Mouse (Mus musculus) left cerebral cortex, adult 9 months (tissue): ENCODE data around the gene Calcoco2.

Experiments
- DNase-seq, 2 experiments: peaks; one replicate each; pipeline ENCODE4 v3.0.0; 2022; ENCODE audit warnings: low spot score in 2 of 2

The Calcoco2 gene

DNA sequence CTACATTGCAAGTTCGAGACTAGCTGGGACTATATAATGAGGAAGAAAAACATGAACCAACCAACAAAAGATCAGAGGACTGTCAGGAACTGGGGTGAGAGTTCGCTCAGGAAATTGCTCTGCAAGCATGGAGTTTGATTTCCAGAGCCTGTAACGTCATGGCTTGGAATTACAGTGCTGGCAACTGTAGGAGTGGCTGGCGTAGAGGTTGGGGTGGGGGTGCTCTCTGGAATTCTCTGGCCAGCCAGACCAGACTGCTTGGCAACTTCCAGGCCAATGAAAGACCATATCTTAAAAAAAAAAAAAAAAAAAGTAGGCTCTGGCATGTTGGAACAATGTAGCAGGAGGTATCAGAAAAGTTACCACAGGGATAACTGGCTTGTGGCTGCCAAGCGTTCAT is 31.0 kb downstream of the Calcoco2 start:
- DNase-seq, result no peak

DNA sequence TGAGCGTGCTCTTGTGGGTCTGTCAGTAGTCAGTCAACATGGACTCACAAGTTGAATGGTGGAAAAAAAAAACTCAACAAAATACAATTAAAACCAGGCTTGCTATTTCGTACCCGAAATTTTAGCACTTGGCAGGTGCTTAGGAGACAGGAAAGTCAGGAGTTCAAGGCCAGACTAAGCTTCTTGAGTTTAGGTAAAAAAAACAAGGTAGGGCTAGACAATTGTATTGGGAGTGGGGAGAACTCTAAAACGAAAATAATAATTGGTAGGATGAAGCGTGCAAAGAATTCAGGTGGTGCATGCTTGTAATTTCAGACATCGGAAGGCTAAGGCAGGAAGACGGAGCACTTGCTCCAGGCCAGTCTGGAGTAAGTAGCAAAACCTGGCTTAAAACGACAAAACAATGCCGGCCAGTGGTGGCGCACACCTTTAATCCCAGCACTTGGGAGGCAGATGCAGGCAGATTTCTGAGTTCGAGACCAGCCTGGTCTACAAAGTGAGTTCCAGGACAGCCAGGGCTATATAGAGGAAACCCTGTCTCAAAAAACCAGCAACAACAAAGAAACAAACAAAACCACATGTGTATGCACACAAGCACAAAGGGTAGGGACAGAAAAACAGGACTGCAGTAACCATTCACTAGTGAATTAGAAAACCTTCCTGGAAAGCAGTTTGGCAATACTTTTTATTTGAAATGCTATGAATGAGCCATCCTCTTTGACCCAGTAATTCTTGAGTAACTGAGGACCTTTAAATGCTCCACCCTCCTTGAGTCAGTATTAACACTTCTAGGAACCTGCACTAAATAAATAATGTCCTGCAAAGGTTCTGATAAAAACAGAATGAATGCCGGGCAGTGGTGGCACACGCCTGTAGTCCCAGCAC is 35.3 kb downstream of the Calcoco2 start:
- no peak for DNase-seq

DNA sequence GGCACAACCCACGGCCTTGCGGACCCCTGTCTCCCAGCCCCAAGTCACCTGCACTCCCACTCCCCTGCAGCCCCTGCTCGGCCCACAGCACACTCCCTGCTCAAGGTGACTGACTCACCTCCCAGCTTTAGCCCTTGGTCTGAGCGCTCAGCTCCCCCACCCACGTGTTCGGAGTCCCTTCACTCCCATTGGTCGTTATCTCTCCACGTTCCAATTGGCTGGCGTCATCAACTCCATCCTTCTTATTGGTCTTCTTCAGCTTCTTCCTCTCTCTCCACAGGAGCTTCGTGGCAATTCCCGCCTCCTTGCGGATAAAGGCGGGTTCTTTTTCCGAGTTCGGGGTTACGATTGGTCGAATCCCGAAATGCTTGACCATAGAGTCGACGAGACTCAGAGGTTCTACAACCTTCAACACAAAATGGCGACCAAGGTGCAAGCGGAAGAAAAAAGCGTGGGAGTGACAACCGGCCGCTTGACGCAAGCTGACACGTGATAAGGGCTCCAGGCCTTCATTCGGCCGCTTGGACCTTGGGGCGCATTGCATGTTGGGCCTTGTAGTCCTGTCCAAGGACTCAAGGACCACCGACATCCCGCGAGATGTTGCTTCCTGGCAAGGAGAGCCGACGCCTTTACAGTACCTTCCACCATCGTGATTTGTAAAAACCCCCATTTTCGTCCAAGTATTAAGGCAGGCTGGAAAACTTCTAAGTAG is 36.1 kb downstream of the Calcoco2 start, which contains the start of gene Atp5g1:
Atp5g1 (minus strand) TSS at position 162 of the 712 bp plus-strand sequence.
- DNase-seq, result peak; percentile 100

DNA sequence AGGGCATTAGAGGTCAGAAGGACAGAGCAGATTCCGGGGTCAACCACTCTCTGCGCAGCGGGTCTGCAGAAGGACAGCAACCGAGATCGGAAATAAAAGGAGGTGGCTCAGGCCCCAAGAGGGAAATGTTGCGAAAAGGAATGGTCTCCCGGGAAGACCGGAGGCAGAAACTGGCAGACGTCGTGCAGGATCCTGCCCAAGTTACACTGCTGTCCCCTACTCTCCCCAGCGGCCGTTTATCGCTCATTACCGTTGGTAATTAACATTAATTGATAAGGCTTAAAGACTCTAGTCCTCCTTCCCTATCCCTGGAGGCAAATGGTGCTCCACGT is 36.6 kb downstream of the Calcoco2 start:
- peak in 1 of 2 experiments; percentile 21 for DNase-seq

DNA sequence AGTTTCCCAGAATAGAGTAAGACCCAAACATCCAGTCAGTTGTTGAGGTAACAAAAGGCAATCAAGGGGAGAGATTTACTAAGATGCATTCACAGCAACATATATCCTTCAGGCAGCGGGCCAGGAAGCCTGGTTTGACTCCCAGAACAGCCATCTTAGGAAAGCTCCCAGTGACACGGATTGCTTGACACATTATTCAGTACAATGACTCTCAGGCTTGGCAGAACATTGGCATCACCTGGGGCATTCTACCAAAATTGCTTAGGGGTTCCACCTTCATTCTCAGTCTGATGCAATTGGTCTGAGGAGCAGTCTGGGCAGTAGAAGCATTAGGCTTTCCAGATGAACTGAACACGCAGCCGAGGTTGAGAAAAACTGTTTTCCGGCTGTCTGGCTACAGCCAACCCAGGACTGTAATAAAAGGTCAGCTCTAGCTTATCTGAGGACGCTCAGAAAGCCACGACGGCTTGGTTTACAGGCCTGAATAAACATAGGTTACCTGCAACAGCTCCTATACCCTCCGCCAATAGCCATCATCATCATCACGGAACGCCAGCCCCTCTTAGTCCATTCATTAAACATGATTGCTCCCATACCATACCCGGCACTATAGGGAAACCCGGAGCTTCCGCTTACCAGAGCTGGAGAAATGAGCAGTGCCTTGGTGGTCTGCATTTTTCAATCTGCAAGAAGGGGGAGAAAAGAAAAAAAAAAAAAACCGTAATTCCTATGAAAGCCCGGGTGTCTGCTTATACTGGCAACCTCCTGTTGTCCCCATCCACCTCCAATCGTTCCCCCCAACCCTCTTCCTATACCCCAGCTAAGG is 37.2 kb downstream of the Calcoco2 start:
- peak in 1 of 2 experiments; percentile 34 for DNase-seq

DNA sequence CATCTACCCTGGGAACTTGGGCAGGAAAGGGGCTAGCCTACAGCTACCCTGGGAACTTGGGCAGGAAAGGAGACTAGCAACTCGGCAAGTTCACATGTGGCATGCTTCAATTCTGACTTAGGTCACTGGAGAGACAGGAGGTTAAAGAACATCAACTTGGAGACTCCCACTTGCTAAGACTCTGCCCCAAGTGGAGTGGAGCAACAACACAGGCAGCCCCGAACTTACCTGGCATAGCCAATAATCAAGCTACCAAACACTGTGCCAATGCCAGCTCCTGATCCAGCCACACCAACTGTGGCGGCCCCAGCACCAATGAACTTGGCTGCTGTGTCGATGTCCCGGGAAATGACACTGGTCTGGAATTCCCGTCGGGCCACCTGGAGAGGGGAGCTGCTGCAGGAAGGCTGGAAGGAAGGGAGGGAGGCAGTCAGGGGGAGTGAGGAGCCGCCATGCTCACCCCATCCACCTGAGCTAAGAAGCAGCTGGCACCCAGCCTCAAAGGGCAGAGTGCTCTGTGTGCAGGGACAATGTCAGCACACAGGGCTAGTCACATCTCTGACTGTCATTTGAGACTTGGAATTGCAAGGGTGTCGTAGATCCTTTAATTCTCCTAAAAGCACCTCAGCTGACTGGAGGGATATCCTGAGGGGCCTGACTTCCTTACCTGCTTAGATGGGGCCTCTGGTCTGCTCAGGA is 38.3 kb downstream of the Calcoco2 start:
- no peak for DNase-seq

DNA sequence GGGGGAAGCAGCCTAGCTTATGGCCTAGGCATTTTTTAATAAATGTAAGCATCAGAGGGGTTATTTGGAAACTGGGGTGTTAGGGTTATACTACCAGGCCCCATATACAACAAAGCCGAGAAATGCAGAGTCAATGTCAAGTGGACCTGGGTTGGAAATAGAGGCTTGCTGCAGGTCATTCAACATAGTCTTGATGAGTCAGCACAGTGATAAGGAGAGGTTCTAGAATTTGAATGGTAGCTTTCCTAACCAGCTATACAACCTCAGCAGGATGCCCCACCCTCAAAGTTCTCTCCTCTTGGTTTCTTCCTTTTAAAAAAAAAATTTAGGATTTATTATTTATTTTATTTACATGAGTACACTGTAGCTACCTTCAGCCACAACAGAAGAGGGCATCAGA is 40.8 kb downstream of the Calcoco2 start:
- no peak for DNase-seq

DNA sequence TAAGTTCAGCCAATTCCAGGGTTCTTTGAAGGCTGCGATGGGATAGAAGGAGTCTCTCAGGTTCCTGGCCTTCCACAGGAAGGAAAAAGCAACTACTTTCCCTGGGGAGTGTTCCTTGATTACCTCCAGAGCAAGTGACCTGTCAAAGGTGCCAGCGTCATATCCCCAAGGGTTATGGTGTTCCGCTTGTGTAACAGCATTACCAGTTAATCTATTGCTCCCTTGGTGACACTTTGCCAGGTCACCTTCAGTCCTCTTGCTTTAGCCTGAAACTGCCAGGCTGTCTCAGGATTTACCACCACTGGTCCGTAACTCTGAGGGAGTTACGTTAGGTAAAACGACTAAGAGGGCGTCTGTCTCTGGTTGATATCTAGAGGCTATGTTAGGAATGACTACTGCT is 41.4 kb downstream of the Calcoco2 start:
- no peak for DNase-seq

DNA sequence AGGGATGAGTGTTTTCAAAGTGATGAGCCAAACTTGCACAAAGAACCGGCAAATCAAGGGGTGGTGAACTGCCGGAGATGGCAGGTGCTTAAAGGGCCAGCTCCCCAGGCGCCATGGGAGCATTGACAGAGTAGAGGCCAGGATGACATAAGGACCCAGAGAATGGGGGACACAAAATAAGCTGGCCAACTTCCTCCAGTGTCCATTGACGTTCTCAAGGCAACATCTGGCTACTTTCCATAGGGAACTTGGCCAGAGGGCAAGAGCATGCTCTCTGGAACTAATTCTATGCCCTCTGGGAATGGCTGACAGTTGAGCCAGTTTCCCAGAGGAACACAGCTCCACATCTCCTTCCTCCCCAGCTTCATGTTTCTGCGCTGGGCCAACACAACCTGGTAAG is 43.5 kb downstream of the Calcoco2 start:
- DNase-seq, result no peak

DNA sequence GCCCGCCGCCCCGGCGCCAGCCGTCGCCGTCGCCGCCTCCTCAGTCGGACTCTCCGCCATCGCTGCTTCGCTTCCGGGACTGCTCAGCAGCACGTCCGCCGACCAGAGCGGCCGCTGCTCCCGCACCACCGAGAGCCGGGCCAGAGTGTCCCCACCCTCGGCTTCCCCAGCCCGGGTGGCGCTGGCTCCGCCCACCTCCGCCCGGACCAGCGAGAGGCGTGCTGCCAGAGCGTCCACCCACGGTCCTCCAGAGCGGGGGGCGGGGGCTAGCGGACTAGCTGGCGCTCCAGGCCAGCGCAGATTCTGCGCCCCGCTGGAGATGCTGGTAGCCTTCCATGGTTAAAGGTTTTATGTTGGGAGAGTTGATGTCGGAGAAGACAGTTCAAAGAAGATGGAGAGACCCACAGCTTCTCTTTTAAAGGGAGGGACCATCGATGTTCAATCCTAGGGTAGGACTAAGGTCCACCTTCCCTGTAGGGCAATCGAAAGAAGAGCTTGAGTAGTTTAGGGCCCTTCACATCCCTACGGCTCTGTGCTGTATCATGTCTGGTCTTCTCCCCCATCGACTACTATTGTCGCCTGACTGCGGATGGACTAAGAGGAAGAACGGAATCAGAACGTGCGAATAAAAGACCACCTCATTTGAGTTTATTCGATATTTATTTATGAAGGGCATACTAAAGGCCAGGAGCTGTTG is 46.4 kb downstream of the Calcoco2 start, which contains the start of gene Ube2z:
Ube2z (minus strand) TSS at position 174 of the 697 bp plus-strand sequence.
- peak; percentile 89 to 96 for DNase-seq

DNA sequence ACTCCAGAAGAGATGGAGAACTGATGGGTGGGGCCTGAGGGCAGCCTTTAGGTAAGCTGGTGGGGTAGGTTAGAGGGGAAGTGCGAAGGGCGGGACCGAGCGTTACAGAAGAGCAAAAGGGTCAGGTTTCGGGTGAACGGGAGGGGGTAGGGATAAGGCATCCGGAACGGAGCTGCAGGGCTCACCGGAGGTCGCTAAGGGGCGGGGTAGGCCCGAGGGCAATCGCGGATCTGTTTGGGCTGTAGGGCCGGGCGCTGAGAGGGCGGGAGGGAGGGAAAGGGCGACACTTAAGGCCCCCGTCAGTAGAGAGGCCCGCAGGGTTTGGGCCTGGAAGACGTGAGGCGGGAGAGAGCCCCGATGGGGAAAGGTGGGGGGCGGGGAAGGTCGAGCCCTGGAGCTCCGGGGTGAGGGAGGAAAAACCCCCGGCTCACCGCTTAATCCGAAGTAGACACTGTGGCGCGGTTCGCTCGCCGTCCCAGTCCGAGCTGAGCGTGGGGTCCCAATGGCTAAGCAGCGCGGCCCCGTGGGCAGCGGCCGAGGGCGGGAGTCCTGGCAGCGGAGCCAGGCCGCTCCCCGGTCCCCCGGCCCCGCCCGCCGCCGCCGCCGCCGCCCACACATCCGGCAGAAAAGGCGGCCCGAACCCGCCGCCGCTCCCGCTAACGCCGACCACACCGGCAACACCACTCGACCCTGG is 47.1 kb downstream of the Calcoco2 start:
- no peak for DNase-seq

DNA sequence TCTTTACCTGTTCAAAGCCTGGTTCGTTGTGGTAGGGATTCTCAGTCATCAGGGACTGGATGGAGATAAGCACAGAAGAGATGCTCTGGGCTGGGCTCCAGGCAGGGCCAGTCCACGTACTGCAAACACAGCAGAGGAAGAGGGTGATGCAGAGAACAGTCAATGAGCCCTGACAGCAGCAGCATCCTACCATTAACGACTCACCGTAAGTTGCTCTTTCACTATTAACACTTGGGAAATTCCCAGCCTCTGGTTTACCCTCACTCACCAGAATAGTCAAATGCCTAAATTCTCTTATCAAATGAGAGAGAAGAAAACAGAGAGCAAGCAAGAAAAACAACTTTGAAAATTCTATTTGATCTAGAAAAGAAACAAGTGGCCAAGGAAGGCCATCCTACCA is 53.5 kb downstream of the Calcoco2 start:
- DNase-seq, result no peak

DNA sequence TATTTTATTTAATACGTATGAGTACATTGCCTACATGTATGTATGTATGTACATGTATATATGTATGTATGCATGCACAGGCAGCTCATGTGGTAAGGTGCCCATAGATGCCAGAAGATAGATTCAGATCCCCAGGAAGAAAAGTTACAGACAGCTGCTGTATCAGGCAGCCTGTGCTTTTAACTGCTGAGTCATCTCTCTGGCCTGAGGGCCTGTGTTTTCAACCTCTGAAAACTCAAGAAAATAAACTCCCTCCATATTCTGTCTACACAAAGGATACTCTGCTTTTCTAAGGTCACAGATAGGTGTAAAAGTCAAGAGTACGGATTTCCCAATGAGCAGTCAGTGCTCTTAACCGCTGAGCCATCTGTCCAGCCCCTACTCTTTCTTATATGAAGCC is 60.9 kb downstream of the Calcoco2 start:
- no peak for DNase-seq

DNA sequence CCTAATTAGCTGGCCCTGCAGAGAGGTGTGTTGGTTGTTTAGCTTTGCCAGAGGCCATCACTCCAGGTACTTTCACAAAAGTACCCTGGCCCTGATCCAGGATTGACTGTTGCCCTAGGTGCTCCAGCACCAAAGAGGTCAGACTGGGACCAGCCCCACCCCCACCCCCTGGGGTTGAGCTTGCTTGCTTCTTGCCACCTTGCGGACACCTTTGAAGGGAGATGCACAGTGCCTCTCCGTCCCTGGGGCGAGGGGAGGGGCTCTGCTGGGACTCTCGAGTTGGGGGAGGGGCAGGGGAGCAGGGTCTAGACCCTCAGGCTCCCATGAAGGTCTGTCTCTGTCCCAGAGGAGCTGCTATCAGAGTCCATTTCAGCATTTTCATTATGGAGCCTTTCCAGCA is 61.8 kb downstream of the Calcoco2 start:
- DNase-seq, result no peak
